Mouse (Mus musculus) MEL (cell line): ENCODE results near the gene Gnb1l.

Source experiments
- BHLHE40 ChIP-seq: IDR thresholded peaks from 2 replicates; pipeline ENCODE4 v1.6.1; 2012; ENCODE audit warnings: low read depth, mild to moderate bottlenecking, inconsistent platforms, low read length, improper control_type of control experiment, borderline replicate concordance
- CTCF ChIP-seq, 3 experiments: IDR thresholded peaks in 2 of 3; conservative IDR thresholded peaks in 1 of 3; 2 replicates each; pipeline ENCODE4 v1.5.1; 2011 to 2012; ENCODE audit warnings: low read length in 3 of 3, low read depth in 2 of 3, mild to moderate bottlenecking in 2 of 3, improper control_type of control experiment in 1 of 3, inconsistent platforms in 1 of 3, mixed read lengths in 1 of 3, moderate library complexity in 1 of 3; ENCODE audit not compliant: control insufficient read depth in 1 of 3, insufficient read depth in 1 of 3, poor library complexity in 1 of 3, severe bottlenecking in 1 of 3
- E2F4 ChIP-seq: IDR thresholded peaks from 2 replicates; pipeline ENCODE4 v1.6.1; 2011; ENCODE audit warnings: low read depth, low read length, improper control_type of control experiment, borderline replicate concordance
- EP300 ChIP-seq, 2 experiments: IDR thresholded peaks; 2 replicates each; pipeline ENCODE4 v1.6.1; 2011; ENCODE audit warnings: improper control_type of control experiment in 2 of 2, low read length in 2 of 2, low read depth in 1 of 2, mild to moderate bottlenecking in 1 of 2
- ETS1 ChIP-seq: IDR thresholded peaks from 2 replicates; pipeline ENCODE4 v1.6.1; 2012; ENCODE audit warnings: low read depth, mild to moderate bottlenecking, inconsistent platforms, low read length, improper control_type of control experiment, moderate library complexity
- MAFK ChIP-seq: IDR thresholded peaks from 2 replicates; pipeline ENCODE4 v1.6.1; 2011; ENCODE audit warnings: low read depth, mild to moderate bottlenecking, low read length, improper control_type of control experiment, borderline replicate concordance
- MEF2A ChIP-seq: IDR thresholded peaks from 2 replicates; pipeline ENCODE4 v1.6.1; 2014; ENCODE audit warnings: low read depth, mild to moderate bottlenecking, inconsistent platforms, low read length, improper control_type of control experiment; ENCODE audit not compliant: poor library complexity, insufficient replicate concordance, severe bottlenecking; ENCODE audit errors: extremely low read depth
- NRF1 ChIP-seq: IDR thresholded peaks from 2 replicates; pipeline ENCODE4 v1.6.1; 2014; ENCODE audit warnings: low read depth, mild to moderate bottlenecking, inconsistent platforms, low read length, improper control_type of control experiment, moderate library complexity; ENCODE audit not compliant: poor library complexity, insufficient read depth, severe bottlenecking
- POLR2A ChIP-seq, 2 experiments: IDR thresholded peaks; 2 replicates each; pipeline ENCODE4 v1.6.1; 2011 to 2012; ENCODE audit warnings: low read length in 2 of 2, mild to moderate bottlenecking in 2 of 2, control low read depth in 1 of 2, improper control_type of control experiment in 1 of 2, low read depth in 1 of 2, moderate library complexity in 1 of 2; ENCODE audit not compliant: control insufficient read depth in 1 of 2, insufficient read depth in 1 of 2, poor library complexity in 1 of 2
- POLR2AphosphoS5 ChIP-seq: IDR thresholded peaks from 2 replicates; pipeline ENCODE4 v1.6.1; 2012; ENCODE audit warnings: low read depth, borderline replicate concordance, mild to moderate bottlenecking, inconsistent platforms, low read length, moderate library complexity, mixed read lengths
- RAD21 ChIP-seq: IDR thresholded peaks from 2 replicates; pipeline ENCODE4 v1.6.1; 2011; ENCODE audit warnings: mild to moderate bottlenecking, low read depth, low read length, improper control_type of control experiment
- TBP ChIP-seq: IDR thresholded peaks from 2 replicates; pipeline ENCODE4 v1.8.0; 2011; ENCODE audit warnings: low read depth, low read length, improper control_type of control experiment
- USF1 ChIP-seq: IDR thresholded peaks from 2 replicates; pipeline ENCODE4 v1.6.1; 2014; ENCODE audit warnings: low read depth, mild to moderate bottlenecking, inconsistent platforms, low read length, improper control_type of control experiment, moderate library complexity

DNA sequence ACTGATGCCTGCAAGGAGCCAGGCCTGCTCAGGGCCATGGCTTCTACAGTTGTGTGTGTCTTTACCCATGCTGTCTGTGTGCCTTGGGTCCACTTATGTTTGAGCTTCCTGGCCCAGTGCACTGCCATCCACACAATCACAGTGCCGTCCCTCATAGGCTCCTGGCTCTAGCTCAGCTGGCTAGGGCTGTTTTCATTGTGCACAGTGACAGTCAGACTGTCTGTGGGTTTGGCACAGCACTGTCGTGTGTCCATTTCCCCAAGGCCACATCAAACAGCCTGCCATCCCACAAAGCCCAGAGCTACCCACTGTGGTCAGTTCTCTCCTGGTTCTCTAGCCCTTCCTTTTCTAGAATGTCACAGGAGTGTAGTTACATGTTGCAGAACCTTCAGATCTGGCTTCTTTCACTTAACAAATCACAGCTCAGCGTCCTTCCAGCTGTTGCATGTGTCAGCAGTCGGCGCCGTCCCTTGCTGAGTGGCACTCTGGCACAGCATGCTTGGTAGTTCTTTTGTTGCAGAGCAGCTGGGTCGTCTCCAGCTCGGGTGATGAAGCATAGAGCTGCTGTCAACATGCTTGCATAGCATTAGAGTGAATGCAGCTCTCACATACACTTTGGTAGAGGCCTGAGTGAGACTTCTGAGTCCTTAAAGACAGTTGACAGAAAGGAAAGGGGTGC lies 44.8 kb downstream of the Gnb1l start:
- no peak for TF ChIP-seq POLR2AphosphoS5
- TF ChIP-seq TBP, result no peak
- TF ChIP-seq NRF1, result no peak
- no peak for TF ChIP-seq E2F4
- no peak for TF ChIP-seq CTCF (IDR thresholded peaks at IDR 0.05 in 2 of 3, conservative IDR thresholded peaks at IDR 0.05 in 1 of 3; ENCODE audit: control insufficient read depth in 1 of 3, insufficient read depth in 1 of 3, low read depth in 2 of 3, low read length in 3 of 3, poor library complexity in 1 of 3, severe bottlenecking in 1 of 3)
- TF ChIP-seq RAD21, result no peak
- TF ChIP-seq MEF2A, result no peak
- TF ChIP-seq ETS1, result no peak
- no peak for TF ChIP-seq USF1
- no peak for TF ChIP-seq POLR2A (IDR thresholded peaks at IDR 0.05; ENCODE audit: control insufficient read depth in 1 of 2, insufficient read depth in 1 of 2, low read depth in 1 of 2, low read length in 2 of 2, poor library complexity in 1 of 2)
- no peak for TF ChIP-seq MAFK
- no peak for TF ChIP-seq BHLHE40
- TF ChIP-seq EP300 (IDR thresholded peaks at IDR 0.05; ENCODE audit: low read depth in 1 of 2, low read length in 2 of 2), result no peak
